Mouse (Mus musculus) heart, embryonic 11.5 days (tissue): ENCODE measurements at regions not wholly inside any gene's neighbourhood (a gene's known extent, or its start where the extent isn't known, plus 50 kb on each side); places are given as distances from the start of the nearest gene placed in this dataset.

Experiments used
- ATAC-seq: fragments of 200-750 bp; cut with Nextera tagmentation; replicated peaks from 2 replicates; pipeline ENCODE4 v1.8.0; 2017; ENCODE audit warnings: moderate library complexity; ENCODE audit not compliant: insufficient number of reproducible peaks, low FRiP score, low TSS enrichment
- H3K27ac ChIP-seq: fragments of 300-500 bp; sonication (generic); 2 replicates; pipeline ENCODE4 v1.5.1; 2014; ENCODE audit warnings: mild to moderate bottlenecking, low read depth, low read length
- H3K27me3 ChIP-seq: fragments of 300-500 bp; sonication (generic); 2 replicates; pipeline ENCODE4 v1.6.1; 2014; ENCODE audit warnings: mild to moderate bottlenecking, low read length, mixed read lengths; ENCODE audit not compliant: control insufficient read depth, insufficient read depth
- H3K36me3 ChIP-seq: fragments of 300-500 bp; sonication (generic); 2 replicates; pipeline ENCODE4 v1.6.1; 2014; ENCODE audit warnings: mild to moderate bottlenecking, low read length, moderate library complexity, mixed read lengths; ENCODE audit not compliant: control insufficient read depth, insufficient read depth
- H3K4me1 ChIP-seq: fragments of 300-500 bp; sonication (generic); 2 replicates; pipeline ENCODE4 v1.6.1; 2014; ENCODE audit warnings: low read length; ENCODE audit not compliant: control insufficient read depth, insufficient read depth
- H3K4me2 ChIP-seq: fragments of 300-500 bp; sonication (generic); 2 replicates; pipeline ENCODE4 v1.6.1; 2014; ENCODE audit warnings: mild to moderate bottlenecking, moderate library complexity
- H3K4me3 ChIP-seq: fragments of 300-500 bp; sonication (generic); 2 replicates; pipeline ENCODE4 v1.5.1; 2014; ENCODE audit warnings: low read depth, low read length
- H3K9ac ChIP-seq: fragments of 300-500 bp; sonication (generic); 2 replicates; pipeline ENCODE4 v1.6.1; 2014; ENCODE audit warnings: mild to moderate bottlenecking, low read depth, low read length, moderate library complexity
- H3K9me3 ChIP-seq: fragments of 300-500 bp; sonication (generic); replicated peaks from 2 replicates; pipeline ENCODE4 v1.6.1; 2016; ENCODE audit warnings: low read length; ENCODE audit not compliant: control insufficient read depth
- WGBS: fragments of 180-500 bp; shearing (Covaris S2); extraction: QIAGEN DNeasy Blood & Tissue Kit; methylation state at CpG from one replicate; pipeline ENCODE4 v1.1.7; 2014; ENCODE audit not compliant: insufficient replicate concordance; 5-methylcytosine and 5-hydroxymethylcytosine counted together

- Histone ChIP-seq H3K4me2 (no peak overlapping the region), H3K27me3 (no peaks in the 10 kb centered on the region), H3K4me1 (no peaks in the 10 kb centered on the region), H3K9me3 (no peaks in the 10 kb centered on the region), H3K36me3 (no peaks in the 10 kb centered on the region), H3K27ac (no peak overlapping the region), H3K9ac (no peak overlapping the region), H3K4me3 (no peak overlapping the region)
- ATAC-seq, result no peak
- 60% methylated on average over 5 of the region's 5 CpGs for WGBS
Observed at GRCm38 (mm10) chr11:19529126-19529525, 395.0 kb upstream of the Spred2 start.

DNA sequence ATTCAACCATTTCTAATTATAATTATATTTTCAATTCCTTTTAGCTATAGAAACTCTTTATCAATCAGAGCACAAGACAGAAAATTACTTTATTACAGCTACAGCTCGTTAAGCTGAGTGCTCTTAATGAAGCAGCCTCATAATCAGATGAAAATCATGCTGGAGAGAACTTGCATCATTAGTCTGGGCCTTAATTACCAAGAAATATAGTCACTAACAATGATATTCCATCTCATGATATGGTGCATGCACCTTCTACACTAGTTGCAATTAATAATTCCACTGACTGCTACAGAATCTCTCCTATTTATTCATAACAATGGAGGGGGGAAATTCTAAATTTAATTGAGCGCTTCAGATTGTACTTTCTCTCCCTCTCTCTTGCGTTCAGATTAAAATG is 393.5 kb upstream of the Spred2 start:
- Histone ChIP-seq H3K27me3 (no peaks in the 10 kb centered on the region), H3K27ac (no peak overlapping the region), H3K9me3 (no peaks in the 10 kb centered on the region), H3K36me3 (no peaks in the 10 kb centered on the region), H3K4me3 (no peak overlapping the region), H3K4me1 (no peaks in the 10 kb centered on the region), H3K4me2 (no peak overlapping the region), H3K9ac (no peak overlapping the region)
- ATAC-seq, result no peak
- WGBS, result 78% methylated on average over 3 of the region's 3 CpGs

- Histone ChIP-seq H3K4me3 (no peak overlapping the region), H3K27ac (no peak overlapping the region), H3K9ac (no peak overlapping the region), H3K4me1 (no peaks in the 10 kb centered on the region), H3K27me3 (no peaks in the 10 kb centered on the region), H3K9me3 (no peaks in the 10 kb centered on the region), H3K36me3 (no peaks in the 10 kb centered on the region), H3K4me2 (peak overlapping the region; percentile 41)
- no peak for ATAC-seq
- 43% methylated on average over 20 of the region's 20 CpGs for WGBS
Observed at GRCm38 (mm10) chr11:19531255-19532003, 392.7 kb upstream of the Spred2 start.

DNA sequence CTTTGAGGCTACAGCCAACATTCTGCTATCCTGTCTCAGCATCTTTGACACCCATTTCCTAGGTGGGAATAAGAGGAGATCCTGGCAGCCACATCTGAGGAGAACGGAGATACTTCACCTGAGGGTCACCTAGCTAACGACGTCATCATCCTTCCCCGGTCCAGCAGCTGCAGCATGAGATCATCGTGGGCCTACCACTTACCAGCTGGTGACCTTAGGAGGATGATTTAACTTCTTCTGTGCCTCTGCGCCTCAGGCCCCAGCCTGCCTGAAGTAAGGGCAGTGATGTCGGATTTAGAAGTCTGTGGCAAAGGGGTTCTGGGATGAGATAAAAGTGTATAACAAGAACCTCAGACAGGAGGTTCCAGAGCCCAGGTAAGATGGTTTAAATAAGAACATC is 391.3 kb upstream of the Spred2 start:
- Histone ChIP-seq H3K4me1 (no peaks in the 10 kb centered on the region), H3K9ac (no peak overlapping the region), H3K27me3 (no peaks in the 10 kb centered on the region), H3K4me2 (no peak overlapping the region), H3K27ac (no peak overlapping the region), H3K9me3 (no peaks in the 10 kb centered on the region), H3K36me3 (no peaks in the 10 kb centered on the region), H3K4me3 (no peak overlapping the region)
- WGBS, result 81% methylated on average over 7 of the region's 7 CpGs
- ATAC-seq, result no peak

- no peaks in the 10 kb centered on the region for H3K27me3 ChIP-seq
- H3K9ac ChIP-seq, result no peak overlapping the region
- no peaks in the 10 kb centered on the region for H3K4me1 ChIP-seq
- no peak for ATAC-seq
- no peak overlapping the region for H3K4me3 ChIP-seq
- H3K4me2 ChIP-seq, result no peak overlapping the region
- H3K27ac ChIP-seq, result no peak overlapping the region
- no peaks in the 10 kb centered on the region for H3K36me3 ChIP-seq
- WGBS, result 52% methylated on average over 1 of the region's 1 CpGs
- no peaks in the 10 kb centered on the region for H3K9me3 ChIP-seq
Observed at GRCm38 (mm10) chr11:19533701-19534100, 390.5 kb upstream of the Spred2 start.

- Histone ChIP-seq H3K27me3 (no peaks in the 10 kb centered on the region), H3K4me1 (no peaks in the 10 kb centered on the region), H3K36me3 (no peaks in the 10 kb centered on the region), H3K4me3 (no peak overlapping the region), H3K27ac (no peak overlapping the region), H3K4me2 (no peak overlapping the region), H3K9ac (no peak overlapping the region), H3K9me3 (no peaks in the 10 kb centered on the region)
- WGBS, result 69% methylated on average over 1 of the region's 1 CpGs
- ATAC-seq, result no peak
Observed at GRCm38 (mm10) chr11:19535215-19535614, 389.0 kb upstream of the Spred2 start.

DNA sequence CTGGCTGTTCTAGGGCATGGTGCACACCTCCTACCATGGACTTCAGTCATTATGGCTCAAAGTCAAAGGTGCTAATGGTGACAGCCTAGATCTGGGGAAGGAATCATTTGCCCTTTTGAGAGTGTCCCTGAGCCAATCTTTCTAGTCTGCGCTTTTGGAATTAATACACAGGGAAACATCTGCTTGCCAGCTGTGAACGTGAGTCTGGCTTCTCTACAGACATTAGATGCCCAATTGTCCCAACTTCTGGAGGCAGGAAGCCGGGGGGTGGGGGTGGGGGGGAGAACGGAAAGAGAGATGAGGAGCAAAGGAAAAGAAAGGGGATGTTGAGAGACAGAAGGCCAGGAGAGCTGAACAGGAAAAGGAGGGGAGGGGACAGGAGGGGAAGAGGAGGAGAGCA is 377.9 kb upstream of the Spred2 start:
- no peaks in the 10 kb centered on the region for H3K9me3 ChIP-seq
- no peaks in the 10 kb centered on the region for H3K27me3 ChIP-seq
- no peak for ATAC-seq
- H3K4me1 ChIP-seq, result no peaks in the 10 kb centered on the region
- H3K36me3 ChIP-seq, result no peaks in the 10 kb centered on the region
- H3K4me3 ChIP-seq, result no peak overlapping the region
- no peak overlapping the region for H3K27ac ChIP-seq
- no peak overlapping the region for H3K9ac ChIP-seq
- no peak overlapping the region for H3K4me2 ChIP-seq
- 61% methylated on average over 4 of the region's 4 CpGs for WGBS

GRCm38 (mm10) chr11:19554316-19554946 is 369.7 kb upstream of the Spred2 start:
- H3K4me1 ChIP-seq, result no peaks in the 10 kb centered on the region

More at GRCm38 (mm10) chr11:19554316-19554946, 369.7 kb upstream of the Spred2 start:
- H3K9ac ChIP-seq, result no peak overlapping the region
- no peak overlapping the region for H3K27ac ChIP-seq
- no peak overlapping the region for H3K4me3 ChIP-seq
- H3K27me3 ChIP-seq, result no peaks in the 10 kb centered on the region
- H3K4me2 ChIP-seq, result no peak overlapping the region
- H3K36me3 ChIP-seq, result no peaks in the 10 kb centered on the region
- H3K9me3 ChIP-seq, result no peaks in the 10 kb centered on the region
- 59% methylated on average over 9 of the region's 9 CpGs for WGBS
- ATAC-seq, result no peak
